Mouse (Mus musculus): ENCODE measurements at regions not wholly inside any gene's neighbourhood (a gene's known extent, or its start where the extent isn't known, plus 50 kb on each side); places are given as distances from the start of the nearest gene placed in this dataset.

GRCm38 (mm10) chr14:80789131-80789530 is 805.2 kb downstream of the Olfm4 start:
- Histone ChIP-seq H3K36me3 (ENCODE audit: insufficient read depth, low read length) (no peaks in the 10 kb centered on the region), H3K27ac (no peak overlapping the region), H3K4me1 (ENCODE audit: insufficient read depth, low read length) (no peaks in the 10 kb centered on the region), H3K4me3 (ENCODE audit: low read length) (no peak overlapping the region), H3K4me2 (ENCODE audit: low read depth, low read length) (no peak overlapping the region), H3K9ac (replicated peaks; ENCODE audit: low read length) (no peak overlapping the region), H3K27me3 (ENCODE audit: insufficient read depth, low read length) (no peaks in the 10 kb centered on the region), H3K9me3 (ENCODE audit: low read length) (no peaks in the 10 kb centered on the region)
- ATAC-seq (no peak), DNase-seq (ENCODE audit: low spot score) (no peak)
- WGBS: 90% methylated on average over 1 of the region's 1 CpGs
- no peak for TF ChIP-seq CTCF (IDR thresholded peaks at IDR 0.05; ENCODE audit: low read depth)

- Histone ChIP-seq H3K9me3 (ENCODE audit: low read length) (no peaks in the 10 kb centered on the region), H3K27ac (no peak overlapping the region), H3K4me2 (ENCODE audit: low read depth, low read length) (no peak overlapping the region), H3K9ac (replicated peaks; ENCODE audit: low read length) (no peak overlapping the region), H3K27me3 (ENCODE audit: insufficient read depth, low read length) (no peaks in the 10 kb centered on the region), H3K36me3 (ENCODE audit: insufficient read depth, low read length) (no peaks in the 10 kb centered on the region), H3K4me1 (ENCODE audit: insufficient read depth, low read length) (no peaks in the 10 kb centered on the region), H3K4me3 (ENCODE audit: low read length) (no peak overlapping the region)
- ATAC-seq: no peak
- WGBS: 90% methylated on average over 6 of the region's 6 CpGs
- DNase-seq (ENCODE audit: low spot score): no peak
- TF ChIP-seq CTCF (IDR thresholded peaks at IDR 0.05; ENCODE audit: low read depth): no peak
Observed at GRCm38 (mm10) chr14:80799370-80799959, 815.6 kb downstream of the Olfm4 start.

- no peaks in the 10 kb centered on the region for H3K36me3 ChIP-seq (ENCODE audit: insufficient read depth, low read length)
- no peak overlapping the region for H3K9ac ChIP-seq (replicated peaks; ENCODE audit: low read length)
- no peak overlapping the region for H3K4me2 ChIP-seq (ENCODE audit: low read depth, low read length)
- no peak for ATAC-seq
- H3K4me1 ChIP-seq (ENCODE audit: insufficient read depth, low read length): no peaks in the 10 kb centered on the region
- WGBS: 80% methylated on average over 3 of the region's 3 CpGs
- no peak overlapping the region for H3K27ac ChIP-seq
- H3K27me3 ChIP-seq (ENCODE audit: insufficient read depth, low read length): no peaks in the 10 kb centered on the region
- H3K9me3 ChIP-seq (ENCODE audit: low read length): no peaks in the 10 kb centered on the region
- no peak for DNase-seq (ENCODE audit: low spot score)
- TF ChIP-seq CTCF (IDR thresholded peaks at IDR 0.05; ENCODE audit: low read depth): no peak
- no peak overlapping the region for H3K4me3 ChIP-seq (ENCODE audit: low read length)
Observed at GRCm38 (mm10) chr14:80830476-80830875, 846.6 kb downstream of the Olfm4 start.

- Histone ChIP-seq H3K9ac (replicated peaks; ENCODE audit: low read length) (no peak overlapping the region), H3K9me3 (ENCODE audit: low read length) (no peaks in the 10 kb centered on the region), H3K4me1 (ENCODE audit: insufficient read depth, low read length) (no peaks in the 10 kb centered on the region), H3K4me3 (ENCODE audit: low read length) (no peak overlapping the region), H3K36me3 (ENCODE audit: insufficient read depth, low read length) (no peaks in the 10 kb centered on the region), H3K27me3 (ENCODE audit: insufficient read depth, low read length) (no peaks in the 10 kb centered on the region), H3K4me2 (ENCODE audit: low read depth, low read length) (no peak overlapping the region), H3K27ac (no peak overlapping the region)
- WGBS: 78% methylated on average over 4 of the region's 4 CpGs
- TF ChIP-seq CTCF (IDR thresholded peaks at IDR 0.05; ENCODE audit: low read depth): no peak
- DNase-seq (ENCODE audit: low spot score): peak; percentile 6
- ATAC-seq: no peak
Observed at GRCm38 (mm10) chr14:80844550-80844949, 860.7 kb downstream of the Olfm4 start.

GRCm38 (mm10) chr14:80845576-80846269 is 861.8 kb downstream of the Olfm4 start:
- 6% methylated on average over 14 of the region's 14 CpGs for WGBS
- H3K4me1 ChIP-seq (ENCODE audit: insufficient read depth, low read length): no peaks in the 10 kb centered on the region
- H3K27me3 ChIP-seq (ENCODE audit: insufficient read depth, low read length): no peaks in the 10 kb centered on the region
- H3K27ac ChIP-seq: peak overlapping the region; percentile 55; the same call in 1 of the 2 replicates
- peak overlapping the region; percentile 56 for H3K4me2 ChIP-seq (ENCODE audit: low read depth, low read length)
- H3K36me3 ChIP-seq (ENCODE audit: insufficient read depth, low read length): no peaks in the 10 kb centered on the region
- peak overlapping the region; percentile 28; the same call in 1 of the 2 replicates for H3K9ac ChIP-seq (replicated peaks; ENCODE audit: low read length)
- ATAC-seq (peak; percentile 93), DNase-seq (ENCODE audit: low spot score) (peak; percentile 95)
- TF ChIP-seq CTCF (IDR thresholded peaks at IDR 0.05; ENCODE audit: low read depth): peak; percentile 93
- peak overlapping the region; percentile 26 for H3K4me3 ChIP-seq (ENCODE audit: low read length)
- no peaks in the 10 kb centered on the region for H3K9me3 ChIP-seq (ENCODE audit: low read length)

- WGBS: 54% methylated on average over 9 of the region's 9 CpGs
- DNase-seq (ENCODE audit: low spot score): peak; percentile 77
- no peaks in the 10 kb centered on the region for H3K9me3 ChIP-seq (ENCODE audit: low read length)
- ATAC-seq: peak; percentile 90
- peak overlapping the region; percentile 56 for H3K4me2 ChIP-seq (ENCODE audit: low read depth, low read length)
- no peaks in the 10 kb centered on the region for H3K4me1 ChIP-seq (ENCODE audit: insufficient read depth, low read length)
- no peaks in the 10 kb centered on the region for H3K36me3 ChIP-seq (ENCODE audit: insufficient read depth, low read length)
- H3K4me3 ChIP-seq (ENCODE audit: low read length): no peak overlapping the region
- peak; percentile 8; the same call in 1 of the 2 replicates for TF ChIP-seq CTCF (IDR thresholded peaks at IDR 0.05; ENCODE audit: low read depth)
- no peaks in the 10 kb centered on the region for H3K27me3 ChIP-seq (ENCODE audit: insufficient read depth, low read length)
- H3K27ac ChIP-seq: peak overlapping the region; percentile 55; the same call in 1 of the 2 replicates
- H3K9ac ChIP-seq (replicated peaks; ENCODE audit: low read length): no peak overlapping the region
Observed at GRCm38 (mm10) chr14:80846420-80847083, 862.7 kb downstream of the Olfm4 start.

Data from hindbrain, postnatal 0 days (tissue).